Mouse (Mus musculus) liver, adult 2 months (tissue): ENCODE data around the gene Enpp1.

Experiments used
- CTCF ChIP-seq: fragments of 200-500 bp; IDR thresholded peaks from 2 replicates; pipeline ENCODE4 v1.5.1; 2011; ENCODE audit warnings: low read depth, low read length, control low read depth
- POLR2A ChIP-seq: fragments of 200-500 bp; IDR thresholded peaks from 2 replicates; pipeline ENCODE4 v1.6.1; 2011; ENCODE audit warnings: low read length, control low read depth; ENCODE audit not compliant: insufficient read depth; ENCODE audit errors: extremely low read depth

DNA sequence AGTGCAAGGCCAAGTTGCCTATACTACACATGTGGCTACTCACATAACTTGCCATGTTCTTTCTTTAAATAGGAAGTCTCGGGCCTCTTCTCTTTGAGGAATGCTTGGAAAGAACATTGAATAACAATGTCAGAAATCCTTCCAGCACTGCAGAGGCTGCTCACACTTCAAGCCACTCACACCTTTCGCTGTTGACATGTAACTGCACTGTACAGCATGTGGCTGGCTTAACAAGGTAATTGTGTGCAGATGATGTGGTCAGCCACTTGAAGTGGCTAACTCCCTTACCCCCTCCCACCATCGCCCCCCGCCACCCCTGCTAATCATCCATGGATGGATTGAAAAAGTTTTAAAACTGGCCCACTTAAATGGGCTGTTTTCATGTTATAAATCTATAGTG, 118.4 kb downstream of the Enpp1 start:
- no peak for TF ChIP-seq CTCF
- TF ChIP-seq POLR2A, result no peak
